Mouse (Mus musculus): Measurements from ENCODE around the gene Myo1h.

Gene Myo1h

DNA sequence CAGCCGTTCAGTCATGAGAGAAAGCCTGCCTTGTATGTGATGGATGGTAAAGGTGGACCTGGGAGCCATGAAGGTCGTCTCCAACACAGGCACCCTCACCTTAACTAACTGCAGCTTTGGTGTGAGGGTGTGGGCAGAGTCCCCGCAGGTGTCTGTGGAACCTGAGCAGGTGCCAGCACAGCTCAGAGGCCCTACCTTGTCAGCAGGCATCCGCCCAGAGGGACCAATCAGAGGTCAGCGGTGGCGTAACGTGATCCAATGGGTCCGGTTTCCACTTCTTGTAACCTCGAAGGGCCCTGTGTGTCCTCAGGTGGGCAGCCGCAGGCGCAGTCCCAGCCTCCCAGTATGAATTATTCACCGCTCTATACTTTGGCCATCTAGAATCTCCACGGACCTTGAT lies at the start of gene Myo1h:
Gene Myo1h, plus strand, starts transcription at position 293 of the 400 bp plus-strand sequence.
- DNase-seq (ENCODE audit: low read depth), result no peak

DNA sequence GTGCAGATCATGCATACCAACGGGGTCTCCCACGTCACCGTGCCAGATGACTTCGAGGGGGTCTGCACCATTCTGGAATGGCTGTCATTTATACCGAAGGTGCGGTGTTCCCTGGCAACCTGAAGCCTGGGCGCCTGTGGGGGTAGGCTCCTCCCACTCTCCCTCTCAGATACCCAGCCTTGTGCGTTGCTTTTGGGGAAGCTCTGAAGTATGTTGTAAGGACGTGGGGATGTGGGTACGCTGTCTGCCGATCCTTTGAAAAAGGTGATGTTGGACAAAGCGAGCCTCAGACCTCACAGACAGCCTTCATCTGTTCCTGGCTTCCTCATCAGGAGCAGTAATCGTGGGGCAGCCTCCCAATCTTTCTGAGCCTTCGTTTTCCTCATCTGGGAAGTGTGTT lies 49.2 kb upstream of the Myo1h start:
- DNase-seq (ENCODE audit: low read depth), result no peak

DNA sequence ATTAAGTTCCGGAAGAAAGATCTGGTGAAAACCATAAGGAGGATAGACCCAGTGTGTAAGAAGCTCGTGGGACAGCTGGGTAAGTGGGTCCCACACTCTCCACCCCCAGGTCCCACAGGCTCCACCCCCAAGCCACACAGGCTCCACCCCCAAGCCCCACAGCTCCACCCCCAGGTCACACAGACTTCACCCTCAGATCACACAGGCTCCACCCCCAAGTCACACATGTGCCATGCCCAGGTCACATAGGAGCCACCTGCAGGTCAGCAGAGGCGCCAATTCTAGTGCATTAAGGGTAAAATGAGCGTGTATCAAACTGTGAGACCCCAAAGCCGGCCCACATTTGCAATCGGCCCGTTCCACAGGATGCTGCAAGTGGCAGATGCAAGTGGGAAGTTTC lies 42.5 kb upstream of the Myo1h start:
- peak; percentile 52 for DNase-seq (ENCODE audit: low read depth)

DNA sequence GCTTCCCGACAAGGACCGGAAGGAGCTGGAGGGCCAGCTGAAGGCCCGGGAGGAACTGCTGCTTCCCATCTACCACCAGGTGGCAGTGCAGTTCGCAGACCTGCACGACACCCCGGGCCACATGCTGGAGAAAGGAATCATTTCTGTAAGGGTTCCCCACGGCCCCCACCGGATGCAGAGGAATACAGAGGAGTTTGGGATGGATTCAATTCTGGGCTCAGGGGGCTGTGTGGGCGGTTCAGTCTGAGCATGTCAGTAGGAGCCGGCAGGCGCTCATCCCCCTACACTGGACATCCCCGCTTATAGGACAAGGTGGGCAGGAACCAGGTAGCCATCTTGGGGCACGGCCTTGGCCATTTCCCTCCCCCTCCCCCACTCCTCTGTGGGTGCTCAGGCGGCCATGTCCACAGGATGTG lies 40.8 kb upstream of the Myo1h start:
- peak; percentile 78 for DNase-seq (ENCODE audit: low read depth)

DNA sequence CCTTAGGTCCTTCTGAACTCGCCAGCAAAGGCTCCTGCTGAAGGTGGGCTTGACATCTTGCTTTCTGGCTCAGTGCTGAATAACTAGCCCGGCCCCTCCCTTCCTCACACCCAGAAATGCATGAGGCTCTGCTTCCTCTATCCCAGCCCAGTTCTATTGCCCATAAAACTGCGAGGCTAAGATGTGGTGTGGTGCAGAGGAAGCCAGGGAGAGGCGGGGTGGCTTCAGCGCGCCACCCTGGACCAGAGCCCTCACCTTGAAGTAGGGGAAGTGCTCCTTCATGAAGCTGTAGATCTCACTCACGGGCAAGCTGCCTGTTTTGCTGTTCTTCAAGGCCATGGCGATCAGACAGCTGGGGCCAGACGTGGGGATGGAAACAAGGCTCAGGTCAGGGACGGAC lies 29.5 kb upstream of the Myo1h start:
- no peak for DNase-seq (ENCODE audit: low read depth)

DNA sequence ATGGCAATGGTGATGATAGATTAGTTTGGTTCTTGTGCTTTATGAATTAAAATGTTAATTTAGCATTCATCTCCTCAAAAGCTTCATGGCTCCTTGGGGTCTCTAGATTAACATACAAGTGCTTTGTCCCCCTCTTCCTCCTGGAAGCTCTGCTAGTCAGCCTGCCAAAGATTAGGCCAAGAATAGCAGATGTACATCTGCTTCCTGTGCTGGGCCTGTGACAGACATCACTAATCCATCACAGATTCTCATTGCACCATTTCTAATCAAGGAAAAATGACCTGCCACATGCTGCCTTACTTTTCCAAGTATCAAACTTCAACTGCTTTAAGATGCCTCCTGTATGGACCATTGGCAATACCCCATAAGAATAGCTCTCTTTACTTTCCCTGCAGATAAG lies 27.5 kb upstream of the Myo1h start:
- no peak for DNase-seq (ENCODE audit: low read depth)

DNA sequence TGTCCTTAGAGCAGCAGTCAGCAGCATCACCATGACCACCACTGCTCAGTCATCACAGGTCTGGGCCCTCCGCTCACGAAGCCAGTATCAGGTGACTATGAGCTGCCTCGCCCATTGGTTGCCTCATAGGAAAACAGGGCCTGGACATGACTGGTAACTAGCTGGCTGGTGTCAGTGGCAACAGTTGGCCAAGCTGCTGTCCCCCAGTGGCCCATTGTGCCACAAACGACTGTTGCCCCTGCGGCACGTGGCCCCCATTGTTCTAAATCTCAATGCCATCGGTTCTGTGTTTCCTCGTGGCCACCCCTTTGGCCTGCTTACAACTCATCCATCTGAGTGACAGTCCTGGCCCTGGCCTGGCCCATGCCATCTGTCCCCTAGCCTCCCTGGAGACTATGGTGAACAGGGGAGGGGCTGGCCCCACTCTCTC lies 24.9 kb upstream of the Myo1h start:
- no peak for DNase-seq (ENCODE audit: low read depth)

DNA sequence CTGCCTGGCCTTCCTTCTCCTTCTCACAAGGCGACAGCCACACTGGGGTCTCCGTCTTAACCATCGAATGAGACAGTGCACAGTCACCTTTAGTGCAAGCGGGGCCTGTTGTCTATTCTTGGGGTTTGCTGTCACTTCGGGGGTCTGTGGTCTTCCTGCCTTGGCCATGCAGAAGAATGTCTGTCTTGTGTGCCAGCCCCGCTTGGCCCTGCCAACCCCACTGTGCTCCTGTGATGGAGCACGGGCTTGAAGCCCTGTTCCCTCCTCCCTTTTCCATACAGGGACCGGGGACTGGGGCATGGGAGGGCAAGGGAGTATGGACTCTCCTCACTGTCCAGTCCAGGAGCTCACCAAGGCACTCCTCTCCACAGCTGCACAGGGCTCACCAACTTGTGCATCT lies 24.2 kb upstream of the Myo1h start:
- no peak for DNase-seq (ENCODE audit: low read depth)

DNA sequence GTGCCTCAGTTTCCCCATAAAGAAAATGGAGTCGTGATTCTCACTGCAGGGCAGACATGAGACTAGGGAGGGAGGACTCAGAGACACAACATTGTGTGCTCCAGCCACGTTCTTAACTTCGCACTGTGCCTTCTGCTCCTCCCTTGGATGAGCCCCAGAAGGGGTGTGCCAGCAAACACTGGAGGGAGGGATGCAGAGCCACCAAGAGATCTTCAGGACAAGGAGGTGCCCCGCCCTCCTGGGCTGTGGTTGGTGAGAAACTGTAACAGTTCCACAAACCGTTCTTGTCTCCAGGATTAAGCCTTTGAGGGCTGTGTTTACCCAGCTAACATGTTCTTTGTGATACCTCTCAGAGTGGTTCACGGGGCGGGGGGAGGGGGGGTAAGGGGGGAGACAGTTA lies 20.3 kb upstream of the Myo1h start:
- DNase-seq (ENCODE audit: low read depth), result no peak

DNA sequence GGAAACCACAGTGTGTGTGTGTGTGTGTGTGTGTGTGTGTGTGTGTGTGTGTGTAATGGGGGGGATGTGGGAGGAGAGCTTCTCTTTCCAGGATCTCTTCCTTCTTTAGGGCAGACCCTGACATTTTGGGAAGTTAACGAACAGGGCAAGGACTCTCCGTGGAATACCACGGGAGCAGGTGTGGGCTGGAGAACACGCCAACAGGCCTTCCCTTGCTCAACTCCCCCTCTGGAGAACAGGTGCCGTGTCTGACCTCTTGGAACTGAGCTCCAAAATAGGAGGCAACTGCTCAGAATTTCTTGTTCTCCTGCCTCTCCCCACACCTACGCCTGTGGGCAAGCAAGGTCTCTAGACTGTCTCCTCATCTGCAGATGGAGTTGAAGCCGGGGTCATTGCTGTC lies 19.5 kb upstream of the Myo1h start:
- DNase-seq (ENCODE audit: low read depth), result no peak

DNA sequence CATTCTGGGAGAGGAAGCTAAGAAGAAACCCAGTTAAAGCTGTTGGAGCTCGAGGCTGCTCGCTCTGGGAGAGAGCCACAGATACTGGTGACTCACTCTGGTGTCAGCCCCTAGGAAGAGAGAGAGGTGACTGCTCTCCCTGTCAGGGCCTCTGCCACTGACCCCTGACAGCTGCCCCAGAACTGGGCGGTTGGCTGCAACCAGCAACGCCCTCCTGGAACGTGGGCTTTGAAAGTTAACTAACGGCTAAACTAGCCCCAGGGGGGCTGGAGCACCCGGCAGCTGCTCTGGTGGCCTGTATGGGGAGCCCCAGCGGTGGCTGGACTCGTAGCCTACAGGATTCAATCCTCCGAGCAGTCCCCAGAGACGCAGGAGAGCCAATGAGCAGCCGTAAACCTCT lies 19.0 kb upstream of the Myo1h start:
- DNase-seq (ENCODE audit: low read depth), result no peak

DNA sequence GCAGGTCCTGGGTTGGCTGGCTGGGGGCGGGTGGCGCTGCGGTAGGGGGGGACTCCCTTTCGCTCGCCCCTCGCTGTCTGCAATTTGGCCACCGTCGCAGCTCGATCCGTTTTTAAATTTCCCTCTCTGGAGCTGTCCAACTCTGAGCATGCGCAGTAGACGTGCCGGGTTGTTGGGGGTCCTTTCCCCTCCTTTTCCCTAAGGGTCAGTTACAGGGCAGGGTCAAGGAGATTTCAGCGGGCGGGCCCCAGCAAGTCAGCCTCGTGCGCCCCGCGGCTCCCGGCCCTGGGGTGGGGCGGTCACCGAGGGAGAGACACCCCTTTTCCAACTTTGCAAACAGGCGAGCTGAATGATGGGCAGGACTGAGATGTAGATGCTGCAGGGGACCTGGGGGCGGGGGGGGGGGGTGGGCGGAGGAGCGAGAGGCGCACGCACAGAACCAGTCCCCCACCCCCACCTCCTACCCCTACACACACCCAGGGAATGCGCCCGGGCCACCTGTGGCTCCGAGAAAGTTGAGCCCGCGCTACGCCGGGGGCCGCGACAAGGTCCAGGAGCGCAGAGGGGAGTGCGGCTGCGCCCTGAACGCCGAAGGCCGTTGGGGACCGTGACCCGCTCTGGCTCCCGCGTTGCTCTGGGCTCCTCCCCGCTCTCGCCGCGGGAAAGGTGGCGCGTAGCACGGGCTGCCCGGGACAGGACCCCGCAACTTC lies 15.1 kb upstream of the Myo1h start, which contains the start of gene Foxn4:
Gene Foxn4, minus strand, starts transcription at position 115 of the 710 bp plus-strand sequence.
- no peak for DNase-seq (ENCODE audit: low read depth)

DNA sequence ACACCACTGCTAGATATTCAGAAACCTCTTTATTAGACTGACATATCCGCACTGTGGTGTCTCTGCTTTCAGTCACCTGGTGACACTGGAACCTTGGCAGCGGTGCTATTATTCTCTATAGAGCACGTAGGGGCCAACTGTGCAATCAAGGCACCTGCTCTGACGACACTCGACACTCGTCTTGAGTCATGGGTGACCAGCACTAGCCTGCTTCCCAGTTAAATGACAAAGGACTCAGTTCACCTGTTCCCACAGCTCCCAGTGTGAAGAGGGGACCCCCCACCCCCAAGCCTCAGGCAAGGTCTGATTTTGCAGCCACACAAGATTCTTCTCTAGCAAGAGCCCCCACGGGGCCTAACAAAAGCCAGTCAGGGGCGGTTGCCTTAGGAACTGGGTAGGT lies 13.6 kb upstream of the Myo1h start:
- no peak for DNase-seq (ENCODE audit: low read depth)

DNA sequence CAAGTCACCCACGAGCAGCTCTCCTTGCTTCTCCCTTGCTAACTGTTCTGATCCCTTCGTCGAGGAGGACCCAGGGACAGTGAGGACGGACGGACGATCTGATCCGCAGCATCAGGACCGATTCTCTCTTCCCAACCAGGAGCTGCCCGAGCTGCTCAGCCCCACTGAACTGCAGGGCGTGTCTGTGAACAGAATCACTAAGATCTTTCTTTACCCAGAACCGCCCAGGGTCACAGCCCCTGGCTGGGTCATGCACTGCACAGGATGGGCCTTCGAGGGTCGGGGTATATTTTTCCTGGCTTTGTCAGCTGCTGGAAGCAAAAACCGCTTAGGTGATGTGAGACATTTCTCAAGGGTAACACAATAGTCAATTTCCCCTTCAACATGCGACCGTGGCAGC lies 13.0 kb upstream of the Myo1h start:
- DNase-seq (ENCODE audit: low read depth), result no peak

DNA sequence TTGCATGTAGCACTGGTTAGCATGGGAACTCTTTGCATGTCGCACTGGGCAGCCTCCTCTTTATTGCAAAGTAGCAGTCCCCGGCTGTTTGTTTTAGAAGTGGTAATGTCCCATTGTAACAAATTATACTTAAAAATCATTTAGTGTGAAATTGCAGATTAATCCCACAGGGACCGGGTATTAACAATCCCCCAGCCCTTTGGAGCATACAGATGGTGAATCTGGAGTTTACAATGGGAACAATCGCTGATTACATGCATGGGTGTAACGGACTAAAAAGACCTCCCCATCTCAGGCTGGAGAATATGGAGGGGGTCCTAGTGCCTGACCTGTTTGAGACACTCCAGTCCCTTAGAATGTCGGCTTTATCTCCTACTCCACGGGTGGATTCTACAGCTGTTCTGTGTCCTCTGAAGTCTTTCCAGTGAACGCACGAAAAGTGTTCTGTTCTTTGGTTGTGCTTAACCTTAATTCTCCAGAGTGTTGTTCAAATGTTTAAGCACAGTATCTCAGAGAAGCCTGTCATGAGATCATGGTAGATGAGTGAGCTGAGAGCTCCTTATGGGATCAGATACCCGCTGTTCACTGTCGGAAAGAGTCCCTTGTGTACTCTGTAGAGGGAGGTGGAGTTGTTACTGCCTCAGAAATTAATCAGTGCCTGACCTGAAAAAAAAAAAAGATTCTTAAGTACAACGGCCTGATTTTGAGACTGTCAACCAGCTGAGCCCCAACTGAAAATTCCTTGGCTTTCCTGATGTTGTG lies 9.4 kb upstream of the Myo1h start:
- DNase-seq (ENCODE audit: low read depth), result no peak

DNA sequence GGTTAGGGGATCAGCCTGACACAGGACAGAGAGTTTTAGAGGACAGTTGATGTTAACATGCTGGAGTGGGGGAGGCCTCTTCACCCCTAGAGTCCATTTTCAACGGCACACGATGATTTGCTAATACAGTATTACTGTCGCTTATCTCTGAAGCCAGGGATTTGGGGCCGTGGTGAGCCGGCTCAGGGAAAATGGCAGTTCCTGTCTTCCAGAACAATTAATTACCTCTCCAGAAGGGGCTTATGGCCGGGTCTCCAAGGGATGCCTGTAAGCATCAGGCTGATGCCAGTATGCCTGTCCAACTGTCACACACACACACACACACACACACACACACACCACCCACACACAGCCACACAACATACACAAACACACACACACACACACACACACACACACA lies 6.6 kb upstream of the Myo1h start:
- DNase-seq (ENCODE audit: low read depth), result no peak

DNA sequence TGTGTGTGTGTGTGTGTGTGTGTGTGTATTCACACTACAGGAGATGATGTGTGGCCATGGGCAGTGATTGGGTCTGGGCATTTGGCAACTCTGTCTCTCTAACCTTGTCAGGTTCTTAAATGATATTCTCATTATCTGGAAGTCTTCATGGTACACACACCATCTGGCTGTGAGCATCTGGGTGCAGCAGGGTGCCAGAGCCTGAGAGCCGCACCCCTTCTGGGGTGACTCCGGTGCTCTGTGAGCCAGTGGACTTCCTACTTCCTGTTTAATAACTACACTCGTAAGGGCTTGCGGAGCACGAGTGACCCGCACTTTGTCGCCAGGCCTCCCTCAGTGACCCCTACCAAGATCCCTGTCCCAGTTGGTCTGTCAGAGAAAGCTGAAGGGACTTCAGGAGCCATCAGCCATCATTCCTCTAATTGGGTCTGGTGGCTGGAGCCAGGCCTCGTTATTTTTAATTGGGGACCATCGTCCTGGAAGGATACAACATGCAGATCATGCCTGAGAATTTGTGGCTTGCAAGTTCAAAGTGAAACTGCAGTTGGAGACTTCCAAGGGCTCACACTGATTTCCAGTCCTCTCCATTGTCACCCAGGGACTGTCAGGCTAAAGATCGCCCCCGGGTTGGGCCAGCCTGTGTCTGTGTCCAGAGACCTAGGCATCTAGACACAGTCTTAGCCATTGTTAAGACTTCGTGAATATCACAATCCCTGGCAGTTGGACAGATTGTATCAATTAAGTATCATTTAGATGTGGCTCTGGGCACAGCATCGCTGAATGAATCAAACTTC lies 4.2 kb upstream of the Myo1h start:
- DNase-seq (ENCODE audit: low read depth), result no peak

DNA sequence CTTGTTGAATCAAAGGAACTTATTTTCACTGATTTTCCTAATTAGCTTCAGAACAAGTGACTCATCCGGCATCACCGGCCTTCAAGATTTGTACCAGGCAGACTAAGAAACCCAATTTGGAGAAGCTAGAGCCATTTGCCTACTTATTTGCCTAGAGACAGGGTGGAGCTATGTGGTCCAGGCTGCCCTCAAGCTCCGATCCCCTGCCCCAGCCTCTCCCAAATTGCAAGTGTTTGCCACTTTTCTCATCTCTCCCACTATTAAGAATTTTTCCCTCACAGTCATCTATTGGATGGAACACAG lies 3.6 kb upstream of the Myo1h start:
- DNase-seq (ENCODE audit: low read depth), result no peak

DNA sequence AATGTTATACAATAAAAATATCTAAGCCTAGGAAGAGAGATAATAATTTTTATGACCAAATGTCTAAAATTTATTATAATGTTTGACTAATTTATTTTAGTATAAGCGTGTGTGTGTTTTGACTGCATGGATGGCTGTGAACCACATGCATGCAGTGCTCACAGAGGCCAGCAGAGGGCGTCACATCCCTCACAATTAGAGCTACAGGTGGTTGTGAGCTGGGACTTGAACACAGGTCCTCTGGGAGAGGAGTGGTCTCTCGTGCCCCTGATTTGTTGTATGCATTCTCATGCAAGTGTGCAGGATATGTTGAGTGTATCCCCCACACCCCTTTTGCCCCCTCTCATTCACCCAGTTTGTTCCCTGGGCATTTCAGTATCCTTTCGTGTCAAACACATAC lies 2.9 kb upstream of the Myo1h start:
- DNase-seq (ENCODE audit: low read depth), result peak; percentile 34

DNA sequence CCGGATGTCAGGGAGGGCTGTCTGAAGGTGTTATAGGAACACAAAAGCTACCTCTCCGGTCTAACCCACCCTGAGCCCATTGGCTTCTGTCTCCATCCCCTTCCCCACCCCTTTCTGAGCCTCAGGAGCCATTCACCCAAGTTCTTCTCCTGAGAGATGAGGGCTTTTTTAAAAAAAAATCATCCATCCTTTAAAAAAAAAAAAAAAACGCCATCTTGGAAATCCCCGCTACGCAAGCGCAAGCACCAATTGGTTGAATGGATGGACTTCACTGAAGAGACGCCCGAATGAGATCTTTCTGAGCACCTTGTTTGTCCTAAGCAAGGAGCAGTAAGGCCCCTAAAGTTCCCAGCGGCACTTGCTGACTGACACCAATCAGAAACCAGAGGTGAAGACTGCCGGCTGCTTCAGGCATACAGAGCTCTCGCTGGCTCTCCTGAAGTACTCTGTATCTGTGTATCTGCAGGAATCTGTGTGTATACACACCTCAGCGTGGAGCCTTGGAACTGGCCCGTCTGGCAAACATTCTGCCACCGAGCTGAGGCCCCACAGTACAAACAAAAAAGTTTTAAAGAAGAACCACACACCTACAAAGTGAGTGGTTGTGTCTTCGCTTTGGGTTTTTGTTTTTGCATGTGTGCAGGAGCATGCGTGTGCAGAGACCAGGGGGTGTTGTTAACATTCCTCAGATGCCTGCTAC lies 1.9 kb upstream of the Myo1h start:
- no peak for DNase-seq (ENCODE audit: low read depth)

DNA sequence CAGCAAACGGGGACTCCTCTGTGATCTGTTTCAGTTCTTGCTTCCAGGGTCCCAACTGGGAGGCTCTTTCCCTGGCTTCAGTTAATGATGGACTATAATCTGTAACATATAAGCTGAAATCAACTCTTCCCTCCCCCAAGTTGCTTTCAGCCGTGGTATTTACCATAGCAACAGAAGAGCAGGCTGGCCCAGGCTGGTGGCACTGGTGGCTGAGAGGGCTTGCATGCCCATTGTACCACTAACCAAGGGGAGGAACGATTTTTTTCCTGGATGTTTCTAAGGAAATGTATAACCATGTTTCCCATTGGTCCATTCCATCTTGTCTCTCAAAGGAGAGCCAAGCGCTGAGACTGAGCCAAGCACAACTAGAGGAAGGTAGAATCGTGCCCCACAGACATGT lies 570 bp upstream of the Myo1h start:
- no peak for DNase-seq (ENCODE audit: low read depth)

DNA sequence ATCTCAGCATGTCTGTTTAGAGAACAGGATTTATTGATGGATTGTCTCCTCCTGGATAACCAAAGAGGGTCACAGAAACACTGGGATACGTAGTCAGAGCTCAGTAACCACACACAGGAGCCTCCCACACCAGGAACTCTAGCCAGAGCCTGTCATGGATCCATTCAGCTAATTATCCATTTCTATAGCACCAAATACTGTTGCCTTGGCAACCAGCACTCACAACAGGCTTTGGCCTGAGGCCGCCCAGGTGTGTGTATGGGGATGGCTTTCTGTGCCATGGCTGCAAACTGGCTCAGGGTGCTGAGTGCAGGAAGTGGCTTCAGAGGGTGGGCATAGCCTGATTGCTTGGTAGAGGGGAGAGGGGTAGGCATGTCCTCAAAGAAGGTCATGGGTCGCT lies 1.0 kb downstream of the Myo1h start:
- no peak for DNase-seq (ENCODE audit: low read depth)
